Mouse (Mus musculus): Measurements from ENCODE around the gene Parp11. TPM values are rescaled to one million over a fixed set of nuclear protein-coding genes. Genes with fewer than 3 reads are reported as not detected.
"Not testable (repeated sequence)": the region's sequence is repeated elsewhere in the genome, so short reads cannot be mapped to it uniquely, and the experiment has no call there.

Parp11 gene
- total RNA-seq, 2 experiments from 2014 or later, result 26.3 to 30.9 TPM

GRCm38 (mm10) chr6:127494357-127494756 is 47.7 kb downstream of the Parp11 start:
- no peak for DNase-seq (ENCODE audit: low spot score in 2 of 2)

DNA sequence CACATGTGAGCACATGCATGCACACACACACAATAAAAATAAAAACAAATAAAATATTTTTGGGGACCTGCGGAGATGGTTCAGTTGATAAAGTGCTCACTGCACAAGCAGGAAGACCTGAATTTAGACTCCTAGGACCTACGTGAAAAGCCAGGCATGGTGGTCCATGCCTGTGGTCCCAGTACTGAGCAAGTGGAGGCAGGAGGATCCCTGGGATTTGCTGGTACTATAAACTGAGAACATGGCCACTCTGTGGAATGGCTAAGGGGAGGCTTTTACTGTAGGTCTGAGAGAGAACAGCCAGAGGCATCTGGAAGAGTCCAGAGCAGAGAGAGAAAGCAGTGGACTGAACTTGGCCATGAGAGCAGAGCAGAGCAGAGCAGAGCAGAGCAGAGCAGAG is 48.6 kb downstream of the Parp11 start:
- no peak for DNase-seq (ENCODE audit: low spot score in 2 of 2)

DNA sequence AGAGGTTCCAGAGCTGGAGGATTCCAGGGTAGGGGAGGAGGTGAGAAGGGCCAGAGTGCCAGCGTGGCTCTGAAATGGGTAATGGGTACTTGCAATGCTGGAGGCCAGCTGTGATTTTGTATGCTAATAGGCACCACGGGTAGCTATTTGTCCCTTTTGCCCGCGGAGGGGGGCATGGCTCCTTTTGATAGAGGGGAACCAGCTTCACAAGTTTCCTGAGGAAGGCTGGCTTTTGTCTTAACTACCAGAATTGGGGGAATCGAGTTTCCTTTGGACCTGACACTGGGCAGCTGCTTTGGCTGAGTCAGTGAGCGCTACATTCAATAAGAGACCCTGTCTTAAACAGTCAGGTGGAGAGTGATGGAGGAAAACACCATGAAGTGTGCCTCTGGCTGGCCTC is 49.2 kb downstream of the Parp11 start:
- no peak for DNase-seq (ENCODE audit: low spot score in 2 of 2)

DNA sequence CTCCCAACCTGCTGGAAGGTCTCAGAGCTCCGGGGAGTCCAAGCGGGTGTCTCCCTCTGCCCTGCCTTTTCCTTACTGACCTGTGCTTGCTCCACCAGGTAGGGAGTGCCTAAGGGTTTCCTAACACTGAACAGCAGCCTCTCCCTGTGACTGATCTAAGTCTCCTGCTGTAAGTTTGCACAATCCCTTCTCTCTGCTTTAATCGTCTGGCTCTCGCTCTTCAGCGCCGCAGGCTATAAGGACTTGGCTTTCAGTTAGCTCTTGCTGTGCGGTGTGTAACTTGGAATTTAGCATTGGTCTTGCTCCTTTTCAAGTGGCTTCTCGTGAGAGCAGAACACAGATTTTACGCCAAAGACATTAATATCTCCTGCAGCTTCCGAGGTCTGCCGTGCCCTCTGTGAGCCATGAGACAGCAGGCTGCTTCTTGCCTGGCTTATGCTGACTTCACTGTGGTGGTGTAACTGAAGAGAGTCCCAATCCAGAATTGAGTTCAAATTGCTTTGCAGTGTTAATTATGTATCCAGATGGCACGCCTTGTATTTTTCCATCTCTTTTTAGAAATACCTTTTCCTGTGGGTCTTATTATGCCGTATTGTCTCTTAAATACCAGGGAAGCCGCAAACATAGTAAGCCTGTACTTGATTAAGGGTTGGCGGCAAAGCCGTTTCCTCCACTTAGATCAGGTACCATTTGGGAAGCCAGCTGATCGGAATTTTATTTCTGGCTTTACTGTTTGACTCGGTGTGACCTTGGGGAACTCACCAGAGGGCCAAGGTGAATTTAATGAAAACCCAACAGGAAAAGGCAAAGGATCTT is 50.4 kb downstream of the Parp11 start:
- no peak for DNase-seq (ENCODE audit: low spot score in 2 of 2)

- no peak for DNase-seq (ENCODE audit: low spot score in 2 of 2)
Measured at GRCm38 (mm10) chr6:127500119-127500518, 53.5 kb downstream of the Parp11 start.

GRCm38 (mm10) chr6:127500806-127501205 is 54.2 kb downstream of the Parp11 start:
- DNase-seq (ENCODE audit: low spot score in 2 of 2), result no peak

GRCm38 (mm10) chr6:127502530-127502929 is 55.9 kb downstream of the Parp11 start:
- no peak for DNase-seq (ENCODE audit: low spot score in 2 of 2)

DNA sequence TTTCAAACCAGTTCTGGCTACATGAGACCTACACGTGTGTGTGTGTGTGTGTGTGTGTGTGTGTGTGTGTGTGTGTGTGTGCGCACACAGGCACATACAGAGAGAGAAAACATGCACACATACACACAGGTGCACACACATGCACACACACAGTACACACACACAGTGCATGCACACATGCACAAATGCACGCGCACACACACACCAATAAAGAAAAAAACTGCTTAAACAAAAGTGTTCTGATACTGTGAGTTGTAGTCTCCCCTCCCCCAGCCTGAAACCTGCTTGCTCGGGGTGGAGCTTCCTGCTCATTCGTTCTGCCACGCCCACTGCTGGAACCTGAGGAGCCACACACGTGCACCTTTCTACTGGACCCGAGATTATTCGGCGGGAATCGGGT is 67.1 kb downstream of the Parp11 start:
- DNase-seq (ENCODE audit: low spot score in 2 of 2), result not testable (repeated sequence)

DNA sequence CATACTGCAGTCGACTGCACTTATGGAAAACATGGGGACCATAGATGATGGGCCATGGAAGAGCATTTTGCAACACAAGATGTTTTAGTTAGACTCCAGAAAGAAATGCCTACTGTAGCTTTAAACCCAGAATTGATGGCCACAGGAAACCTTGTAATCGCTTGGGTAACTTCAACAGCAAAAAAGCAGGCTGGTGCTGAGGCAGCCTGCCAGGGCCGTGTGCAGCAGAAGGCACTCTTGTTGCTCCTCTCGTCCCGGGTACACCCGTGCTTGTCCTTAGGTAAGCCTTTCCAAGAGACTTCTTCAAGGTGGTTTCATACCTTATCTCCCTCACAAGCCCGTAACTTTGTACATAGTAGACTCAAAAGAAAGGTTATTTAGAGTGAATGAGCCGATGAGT is 74.5 kb downstream of the Parp11 start:
- no peak for DNase-seq (ENCODE audit: low spot score in 2 of 2)

- no peak for DNase-seq (ENCODE audit: low spot score in 2 of 2)
Measured at GRCm38 (mm10) chr6:127522326-127522725, 75.7 kb downstream of the Parp11 start.

GRCm38 (mm10) chr6:127524442-127524841 is 77.8 kb downstream of the Parp11 start:
- DNase-seq (ENCODE audit: low spot score in 2 of 2), result peak in 1 of 2 experiments; percentile 47

DNA sequence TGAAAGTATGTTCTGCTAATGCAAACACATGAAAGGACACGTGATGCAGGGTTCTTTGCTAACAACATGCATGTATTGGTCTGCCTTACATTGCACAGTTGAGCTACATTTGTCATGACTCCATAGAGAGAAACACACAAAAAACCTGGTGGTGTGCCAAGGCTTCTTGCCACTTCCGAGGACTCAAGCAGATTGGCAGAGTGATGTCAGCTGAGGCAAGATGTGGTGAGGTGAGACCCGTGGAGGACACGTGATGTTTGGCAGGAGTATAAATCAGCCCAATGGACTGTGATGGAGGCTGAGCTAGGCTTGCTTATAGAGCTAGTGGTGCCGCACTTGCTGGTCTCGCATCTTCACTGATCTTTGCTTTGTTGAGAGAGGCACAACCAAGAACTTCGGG is 82.0 kb downstream of the Parp11 start:
- no peak for DNase-seq (ENCODE audit: low spot score in 2 of 2)

GRCm38 (mm10) chr6:127529451-127529850 is 82.8 kb downstream of the Parp11 start:
- DNase-seq (ENCODE audit: low spot score in 2 of 2), result peak; percentile 72 to 89

DNA sequence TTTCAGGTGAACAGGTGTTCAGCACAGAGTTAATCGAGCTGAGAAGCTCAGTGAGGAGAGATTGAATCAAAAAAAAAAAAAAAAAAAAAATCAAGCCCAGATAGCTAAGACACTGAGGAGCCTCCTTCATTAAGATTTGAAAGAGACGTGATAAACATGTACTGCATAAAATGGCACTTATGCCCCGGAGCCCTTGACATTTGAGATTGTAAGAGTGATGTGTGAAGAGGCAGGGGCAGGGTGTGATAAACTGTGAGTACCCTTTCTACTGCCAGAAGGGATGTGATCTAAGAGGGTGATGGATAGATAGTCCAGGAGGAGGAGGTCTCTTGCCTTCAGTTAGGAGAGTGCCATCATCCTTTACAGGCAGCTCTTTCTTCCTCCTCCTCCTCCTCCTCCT is 83.6 kb downstream of the Parp11 start:
- DNase-seq (ENCODE audit: low spot score in 2 of 2), result no peak

- no peak for DNase-seq (ENCODE audit: low spot score in 2 of 2)
Measured at GRCm38 (mm10) chr6:127531412-127532205, 85.0 kb downstream of the Parp11 start.

- DNase-seq (ENCODE audit: low spot score in 2 of 2), result no peak
Measured at GRCm38 (mm10) chr6:127532304-127532703, 85.7 kb downstream of the Parp11 start.

DNA sequence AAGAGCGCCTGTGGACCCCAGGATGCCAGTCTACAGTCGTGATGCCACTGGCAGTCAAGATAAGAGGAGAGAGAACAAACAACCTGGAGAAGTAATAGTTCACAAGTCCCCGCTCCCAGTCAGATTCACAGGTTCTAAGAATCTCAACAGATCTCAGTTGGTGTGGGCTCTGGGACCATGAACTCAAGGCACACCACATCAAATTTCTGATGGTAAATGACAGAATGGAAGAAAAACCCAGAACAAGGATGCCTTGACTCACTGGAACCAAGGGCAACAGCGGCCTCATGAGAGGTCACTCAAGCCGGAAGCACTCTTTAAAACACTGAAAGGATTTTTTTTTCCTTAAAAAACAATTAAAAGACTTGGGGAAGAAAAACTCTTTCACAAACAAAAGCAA is 87.1 kb downstream of the Parp11 start:
- no peak for DNase-seq (ENCODE audit: low spot score in 2 of 2)

DNA sequence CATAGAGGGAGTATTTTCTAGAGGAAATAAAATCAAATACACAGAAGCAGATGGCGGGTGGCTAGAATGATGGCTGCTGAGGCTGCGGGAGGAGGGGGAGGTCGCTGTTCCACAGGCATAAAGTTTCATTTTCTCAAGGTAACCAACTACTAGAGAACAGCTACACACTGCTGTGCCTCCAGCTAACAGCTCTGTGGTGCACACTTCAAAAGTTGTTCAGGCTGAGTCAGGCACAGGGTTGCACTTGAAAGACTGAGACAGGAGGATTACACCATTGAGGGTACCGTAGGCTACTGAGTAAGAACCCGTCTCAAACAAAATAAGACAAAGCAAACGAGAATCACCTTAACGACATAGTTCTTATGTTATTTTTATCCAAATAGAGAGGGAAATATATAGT is 90.4 kb downstream of the Parp11 start:
- DNase-seq (ENCODE audit: low spot score in 2 of 2), result no peak

GRCm38 (mm10) chr6:127538118-127538517 is 91.5 kb downstream of the Parp11 start:
- no peak for DNase-seq (ENCODE audit: low spot score in 2 of 2)

DNA sequence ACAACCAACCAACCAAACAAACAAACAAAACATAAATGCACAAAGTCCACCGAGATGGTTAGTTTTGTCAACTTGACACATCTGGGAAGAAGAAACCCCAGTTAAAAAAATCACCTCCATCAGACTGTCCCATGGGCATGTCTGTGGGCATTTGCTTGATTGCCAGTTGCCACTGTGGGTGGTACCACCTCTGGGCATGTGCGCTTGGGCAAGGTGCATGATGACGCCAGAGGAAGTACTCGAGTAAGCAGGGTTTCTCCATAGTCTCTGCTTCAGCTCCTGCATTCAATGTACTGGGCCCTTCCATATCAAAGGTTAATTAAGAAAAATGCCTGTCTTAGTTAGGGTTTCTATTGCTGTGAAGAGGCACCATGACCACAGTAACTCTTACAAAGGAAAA is 92.6 kb downstream of the Parp11 start:
- no peak for DNase-seq (ENCODE audit: low spot score in 2 of 2)

GRCm38 (mm10) chr6:127539659-127540058 is 93.0 kb downstream of the Parp11 start:
- no peak for DNase-seq (ENCODE audit: low spot score in 2 of 2)

GRCm38 (mm10) chr6:127540517-127540916 is 93.9 kb downstream of the Parp11 start:
- no peak for DNase-seq (ENCODE audit: low spot score in 2 of 2)

All from adrenal gland, postnatal 4 days (tissue).